Mouse (Mus musculus) myocyte (in vitro differentiated cells): ENCODE results near the gene Zfp523. TPM values are rescaled to one million over a fixed set of nuclear protein-coding genes. Genes with fewer than 3 reads are reported as not detected.

ENCODE experiments used
- H3K27me3 ChIP-seq: one replicate; pipeline ENCODE4 v1.6.1; 2011; ENCODE audit not compliant: control insufficient read depth, insufficient read depth, insufficient read length
- H3K36me3 ChIP-seq: one replicate; pipeline ENCODE4 v1.6.1; 2011; ENCODE audit not compliant: control insufficient read depth, insufficient read depth
- H3K4me2 ChIP-seq: one replicate; pipeline ENCODE4 v1.6.1; 2011; ENCODE audit warnings: low read depth, control low read depth
- H3K4me3 ChIP-seq: one replicate; pipeline ENCODE4 v1.5.1; 2011; ENCODE audit warnings: mild to moderate bottlenecking, control low read depth, moderate library complexity
- H3K79me2 ChIP-seq: one replicate; pipeline ENCODE4 v1.6.1; 2011; ENCODE audit not compliant: control insufficient read depth, insufficient read depth
- H3ac ChIP-seq: one replicate; pipeline ENCODE4 v1.6.1; 2011; ENCODE audit not compliant: control insufficient read depth, insufficient read length
- CEBPB ChIP-seq: IDR thresholded peaks from 2 replicates; pipeline ENCODE4 v1.6.1; 2011; ENCODE audit warnings: mild to moderate bottlenecking, moderate library complexity; ENCODE audit not compliant: poor library complexity, insufficient read depth, severe bottlenecking
- E2F4 ChIP-seq: IDR thresholded peaks from one replicate; pipeline ENCODE4 v1.6.1; 2011; ENCODE audit warnings: mild to moderate bottlenecking, control low read depth, moderate library complexity; ENCODE audit not compliant: insufficient read depth
- MAX ChIP-seq: IDR thresholded peaks from one replicate; pipeline ENCODE4 v1.6.1; 2011; ENCODE audit warnings: low read depth, mild to moderate bottlenecking, control low read depth
- MYOD1 ChIP-seq, 3 experiments: IDR thresholded peaks; one replicate each; pipeline ENCODE4 v1.6.1; 2011; ENCODE audit warnings: control low read depth in 2 of 3, low read depth in 2 of 3, mild to moderate bottlenecking in 2 of 3, moderate library complexity in 1 of 3; ENCODE audit not compliant: insufficient read length in 2 of 3, control insufficient read depth in 1 of 3
- MYOG ChIP-seq, 3 experiments: IDR thresholded peaks; one replicate each; pipeline ENCODE4 v1.6.1; 2011; ENCODE audit warnings: control low read depth in 2 of 3, low read depth in 2 of 3, mild to moderate bottlenecking in 2 of 3; ENCODE audit not compliant: insufficient read length in 2 of 3, control insufficient read depth in 1 of 3, insufficient read depth in 1 of 3
- POLR2A ChIP-seq: IDR thresholded peaks from one replicate; pipeline ENCODE4 v1.6.1; 2011; ENCODE audit warnings: low read depth, mild to moderate bottlenecking, control low read depth, moderate library complexity; ENCODE audit not compliant: insufficient read length
- POLR2AphosphoS2 ChIP-seq: IDR thresholded peaks from one replicate; pipeline ENCODE4 v1.6.1; 2011; ENCODE audit warnings: low read depth, control low read depth; ENCODE audit not compliant: insufficient read length
- REST ChIP-seq: IDR thresholded peaks from one replicate; pipeline ENCODE4 v1.6.1; 2011; ENCODE audit warnings: mild to moderate bottlenecking, control low read depth, moderate library complexity; ENCODE audit not compliant: insufficient read depth, insufficient read length
- SRF ChIP-seq: IDR thresholded peaks from one replicate; pipeline ENCODE4 v1.6.1; 2011; ENCODE audit warnings: low read depth; ENCODE audit not compliant: control insufficient read depth, insufficient read length
- TCF12 ChIP-seq: IDR thresholded peaks from one replicate; pipeline ENCODE4 v1.6.1; 2011; ENCODE audit warnings: mild to moderate bottlenecking, control low read depth; ENCODE audit not compliant: poor library complexity, insufficient read depth, severe bottlenecking
- TCF3 ChIP-seq: IDR thresholded peaks from one replicate; pipeline ENCODE4 v1.6.1; 2011; ENCODE audit warnings: low read depth, control low read depth; ENCODE audit not compliant: insufficient read length
- USF1 ChIP-seq: IDR thresholded peaks from one replicate; pipeline ENCODE4 v1.6.1; 2011; ENCODE audit warnings: low read depth, mild to moderate bottlenecking, control low read depth, moderate library complexity
- polyA plus RNA-seq: library from polyadenylated mRNA; unstranded; fragments of >200 nt; fragmentation: generic; extraction: Trizol; gene quantifications from one replicate; pipeline ENCODE4 v1.2.1, GENCODE M21; 2012; ENCODE audit warnings: missing spikeins

Zfp523 gene
- polyA plus RNA-seq, 1 experiment = 32.8 TPM

GRCm38 (mm10) chr17:28231026-28231736, 54.3 kb downstream of the Zfp523 start:
- Histone ChIP-seq H3K4me3 (no peak overlapping the region), H3K79me2 (peaks cover 34% of the 10 kb centered on the region), H3K4me2 (no peak overlapping the region), H3K27me3 (no peaks in the 10 kb centered on the region), H3ac (no peak overlapping the region), H3K36me3 (no peaks in the 10 kb centered on the region)
- TF ChIP-seq CEBPB = no peak
- no peak for TF ChIP-seq MAX
- TF ChIP-seq SRF = no peak
- no peak for TF ChIP-seq POLR2AphosphoS2
- TF ChIP-seq TCF3 = no peak
- TF ChIP-seq REST = no peak
- no peak for TF ChIP-seq POLR2A
- TF ChIP-seq USF1 = no peak
- TF ChIP-seq MYOD1 (IDR thresholded peaks at IDR 0.05; ENCODE audit: control insufficient read depth in 1 of 3, insufficient read length in 2 of 3, low read depth in 2 of 3) = no peak
- no peak for TF ChIP-seq E2F4
- TF ChIP-seq TCF12 = no peak
- TF ChIP-seq MYOG (IDR thresholded peaks at IDR 0.05; ENCODE audit: control insufficient read depth in 1 of 3, insufficient read depth in 1 of 3, insufficient read length in 2 of 3, low read depth in 2 of 3) = no peak

GRCm38 (mm10) chr17:28232475-28233060, 55.6 kb downstream of the Zfp523 start, which contains the start of gene Ppard:
Ppard (plus strand) TSS chr17:28232700.
- peak in 2 of 3 experiments; percentile 92 to 95 for TF ChIP-seq MYOD1 (IDR thresholded peaks at IDR 0.05; ENCODE audit: control insufficient read depth in 1 of 3, insufficient read length in 2 of 3, low read depth in 2 of 3)
- no peak for TF ChIP-seq REST
- TF ChIP-seq TCF3 = peak; percentile 54
- TF ChIP-seq MAX = no peak
- peak; percentile 84 for TF ChIP-seq POLR2A
- peak; percentile 78 for TF ChIP-seq POLR2AphosphoS2
- peak; percentile 70 to 95 (median 94) for TF ChIP-seq MYOG (IDR thresholded peaks at IDR 0.05; ENCODE audit: control insufficient read depth in 1 of 3, insufficient read depth in 1 of 3, insufficient read length in 2 of 3, low read depth in 2 of 3)
- Histone ChIP-seq H3K79me2 (peaks cover 47% of the 10 kb centered on the region), H3K4me2 (peak within 1 kb of the TSS; percentile 93), H3K4me3 (peak within 1 kb of the TSS; percentile 89), H3K36me3 (no peaks in the 10 kb centered on the region), H3K27me3 (no peaks in the 10 kb centered on the region), H3ac (peak within 1 kb of the TSS; percentile 24)

GRCm38 (mm10) chr17:28233091-28233731, 56.3 kb downstream of the Zfp523 start:
- Histone ChIP-seq H3K4me2 (peak overlapping the region; percentile 93), H3K27me3 (no peaks in the 10 kb centered on the region), H3ac (peak overlapping the region; percentile 24), H3K36me3 (no peaks in the 10 kb centered on the region), H3K4me3 (peak overlapping the region; percentile 89), H3K79me2 (peaks cover 54% of the 10 kb centered on the region)
- TF ChIP-seq POLR2A = no peak

GRCm38 (mm10) chr17:28234641-28235040, 57.7 kb downstream of the Zfp523 start:
- no peaks in the 10 kb centered on the region for H3K27me3 ChIP-seq
- TF ChIP-seq POLR2A (no peak), MAX (no peak), USF1 (no peak), CEBPB (no peak), POLR2AphosphoS2 (no peak), MYOG (IDR thresholded peaks at IDR 0.05; ENCODE audit: control insufficient read depth in 1 of 3, insufficient read depth in 1 of 3, insufficient read length in 2 of 3, low read depth in 2 of 3) (no peak), SRF (no peak), MYOD1 (IDR thresholded peaks at IDR 0.05; ENCODE audit: control insufficient read depth in 1 of 3, insufficient read length in 2 of 3, low read depth in 2 of 3) (no peak), REST (no peak), TCF3 (no peak)

More at GRCm38 (mm10) chr17:28234641-28235040, 57.7 kb downstream of the Zfp523 start:
- Histone ChIP-seq H3ac (no peak overlapping the region), H3K4me2 (peak overlapping the region; percentile 93), H3K4me3 (no peak overlapping the region), H3K36me3 (peaks cover under 1% of the 10 kb centered on the region), H3K79me2 (peaks cover 68% of the 10 kb centered on the region)
